Mouse (Mus musculus): ENCODE data around the gene Axdnd1.

DNA sequence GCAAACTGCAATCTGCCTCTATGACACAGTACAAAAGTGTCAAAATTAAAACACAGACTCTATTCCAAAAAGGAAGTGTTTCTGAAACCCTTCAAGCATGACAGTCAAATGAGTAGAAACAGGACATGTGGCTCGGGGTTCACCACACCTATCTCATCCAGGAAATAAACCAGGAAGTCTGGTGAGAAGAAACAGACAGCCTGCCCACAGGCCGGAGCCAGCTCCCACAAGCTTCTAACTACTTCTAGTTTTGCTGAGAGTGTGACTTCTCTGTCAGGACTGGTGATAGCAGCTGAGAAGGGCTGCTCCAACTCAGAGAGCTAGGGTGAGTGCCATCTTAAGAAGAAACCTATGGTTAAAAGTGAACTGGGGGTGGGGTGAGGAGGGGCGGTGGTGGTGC lies 38.7 kb upstream of the Axdnd1 start:
- TF ChIP-seq EP300 (IDR thresholded peaks at IDR 0.05) = no peak
- no peak for TF ChIP-seq CTCF (IDR thresholded peaks at IDR 0.05)
